Mouse (Mus musculus): ENCODE results near the gene AI661453.

GRCm38 (mm10) chr17:47446025-47446424 is 9.6 kb downstream of the AI661453 start:
- TF ChIP-seq POLR2A (IDR thresholded peaks at IDR 0.05; ENCODE audit: insufficient read depth, low read length) (no peak), CTCF (IDR thresholded peaks at IDR 0.05; ENCODE audit: low read depth, low read length) (no peak)

All from ES-Bruce4 (cell line).